Mouse (Mus musculus): Measurements from ENCODE around the gene C2cd4d. TPM values are rescaled to one million over a fixed set of nuclear protein-coding genes. Genes with fewer than 3 reads are reported as not detected.

Gene C2cd4d
- polyA plus RNA-seq, 1 experiment from 2014 or later: not detected

Other genes starting within 250 kb of the C2cd4d start
- not detected in 2 replicates for gene Gm10696, start 184.2 kb upstream of the C2cd4d start, polyA plus RNA-seq (2015; fragmentation: Nextera tagmentation; extraction: Ambion mirVana)
- gene Gm5286, start 165.7 kb upstream of the C2cd4d start, polyA plus RNA-seq (2015; fragmentation: Nextera tagmentation; extraction: Ambion mirVana): not detected in 2 replicates
- gene Gm4778, start 98.4 kb upstream of the C2cd4d start, polyA plus RNA-seq (2015; fragmentation: Nextera tagmentation; extraction: Ambion mirVana): not detected in 2 replicates
- 2.6 and 3.6 TPM in 2 replicates for gene Them4, start 52.3 kb upstream of the C2cd4d start, polyA plus RNA-seq (2015; fragmentation: Nextera tagmentation; extraction: Ambion mirVana)
- not detected in 2 replicates for gene Them5, start 20.3 kb upstream of the C2cd4d start, polyA plus RNA-seq (2015; fragmentation: Nextera tagmentation; extraction: Ambion mirVana)
- gene Rorc, start 10.4 kb downstream of the C2cd4d start, polyA plus RNA-seq (2015; fragmentation: Nextera tagmentation; extraction: Ambion mirVana): 0.58 and 0.65 TPM in 2 replicates
- 0.03 and 0.06 TPM in 2 replicates for gene Lingo4, start 36.1 kb downstream of the C2cd4d start, polyA plus RNA-seq (2015; fragmentation: Nextera tagmentation; extraction: Ambion mirVana)
- gene Tdrkh, start 50.8 kb downstream of the C2cd4d start, polyA plus RNA-seq (2015; fragmentation: Nextera tagmentation; extraction: Ambion mirVana): 9.5 and 13.9 TPM in 2 replicates
- 47.5 and 52.5 TPM in 2 replicates for gene Mrpl9, start 80.9 kb downstream of the C2cd4d start, polyA plus RNA-seq (2015; fragmentation: Nextera tagmentation; extraction: Ambion mirVana)
- gene Oaz3, start 81.5 kb downstream of the C2cd4d start, polyA plus RNA-seq (2015; fragmentation: Nextera tagmentation; extraction: Ambion mirVana): 0.19 and 0.45 TPM in 2 replicates
- 0.25 and 0.38 TPM in 2 replicates for gene Celf3, start 115.9 kb downstream of the C2cd4d start, polyA plus RNA-seq (2015; fragmentation: Nextera tagmentation; extraction: Ambion mirVana)
- not detected in 2 replicates for gene Riiad1, start 117.9 kb downstream of the C2cd4d start, polyA plus RNA-seq (2015; fragmentation: Nextera tagmentation; extraction: Ambion mirVana)
- 17.1 and 18.7 TPM in 2 replicates for gene Snx27, start 220.3 kb downstream of the C2cd4d start, polyA plus RNA-seq (2015; fragmentation: Nextera tagmentation; extraction: Ambion mirVana)